Mouse (Mus musculus) cerebellum, postnatal 25 days (tissue): Measurements from ENCODE around the gene Tmed2.
"Not testable (repeated sequence)": the region's sequence is repeated elsewhere in the genome, so short reads cannot be mapped to it uniquely, and the experiment has no call there.

ENCODE experiments used
- DNase-seq, 2 experiments: peaks; one replicate each; pipeline ENCODE4 v3.0.0; 2021; ENCODE audit warnings: mixed read lengths in 2 of 2

Tmed2 gene

DNA sequence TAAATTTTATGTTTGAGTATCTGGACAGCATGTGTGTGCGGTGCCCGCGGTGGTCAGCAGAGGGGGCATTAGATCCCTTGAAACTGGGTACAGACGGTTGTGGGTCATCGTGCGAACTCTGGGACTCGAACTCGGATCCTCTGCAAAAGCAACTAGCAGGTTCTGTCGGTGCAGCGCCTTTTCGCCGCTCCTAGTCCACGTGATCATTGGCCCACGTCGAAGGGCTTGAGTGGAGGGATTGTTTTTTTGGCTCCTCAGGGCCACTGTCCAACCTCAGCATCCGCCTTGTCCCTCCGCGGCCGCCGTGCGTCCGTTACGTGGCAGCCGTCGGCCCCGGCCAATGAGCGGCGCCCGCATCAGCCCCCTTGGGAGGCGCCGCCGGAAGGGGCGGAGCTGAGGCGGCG is at the start of gene Tmed2:
Gene Tmed2 (plus strand): TSS at position 313 of the 404 bp plus-strand sequence.
- DNase-seq, result peak; percentile 98

DNA sequence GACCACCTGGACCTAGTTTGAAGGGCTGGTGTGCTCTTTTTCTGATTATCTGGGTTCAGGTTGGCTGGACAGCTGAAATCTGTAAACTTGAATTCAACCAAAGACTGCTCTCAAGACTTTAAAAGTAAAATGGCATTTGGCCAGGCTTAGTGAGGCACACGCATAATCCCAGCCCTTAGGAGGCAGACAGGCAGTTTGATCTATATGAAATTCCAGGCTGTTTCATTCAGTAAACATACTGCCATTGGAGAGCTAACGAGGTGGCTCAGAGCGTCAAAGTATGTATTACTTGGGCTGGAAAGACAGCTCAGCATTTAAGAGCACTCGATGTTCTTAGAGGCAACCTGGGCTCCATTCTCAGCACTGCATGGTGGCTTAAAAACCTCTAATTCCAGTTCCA is 48.8 kb upstream of the Tmed2 start:
- no peak for DNase-seq

DNA sequence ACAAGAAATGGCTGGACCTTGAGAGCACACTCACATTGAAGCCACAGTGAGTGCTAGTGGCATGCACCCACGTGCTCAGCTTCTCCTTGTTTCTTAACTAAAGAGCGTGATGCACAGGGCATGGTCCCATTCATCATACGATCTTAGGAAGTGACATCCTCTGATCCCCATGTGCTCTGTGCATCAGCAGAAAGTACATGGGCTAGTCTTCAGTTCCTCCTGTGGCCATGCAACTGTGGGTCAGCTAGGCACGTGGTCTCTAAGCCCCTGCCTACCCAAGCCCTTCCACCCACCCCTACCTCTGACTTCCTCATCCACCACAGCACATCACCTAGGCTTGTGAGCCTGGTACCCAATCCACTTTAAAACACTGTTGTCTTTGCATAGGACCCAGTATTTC is 47.9 kb upstream of the Tmed2 start:
- DNase-seq, result no peak

DNA sequence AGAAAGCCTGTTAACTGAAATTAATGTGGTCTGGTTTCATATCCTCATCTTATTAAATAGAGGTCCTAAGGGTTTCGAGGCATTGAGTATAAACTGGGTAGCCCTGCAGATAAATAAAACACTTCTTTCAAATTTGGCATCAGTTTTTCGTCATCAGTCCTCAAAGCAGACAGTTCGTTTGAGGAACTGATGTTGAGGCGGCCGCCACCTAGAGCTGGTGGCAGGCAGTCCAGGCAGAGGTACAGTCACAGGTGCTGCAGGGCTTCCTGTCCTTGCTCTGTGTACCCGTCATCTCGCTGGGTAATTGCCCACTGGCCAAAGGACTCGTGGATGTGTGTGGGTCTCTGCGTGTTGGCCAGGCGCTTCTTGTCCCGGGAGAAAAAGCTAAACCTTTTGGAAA is 47.0 kb upstream of the Tmed2 start:
- no peak for DNase-seq

DNA sequence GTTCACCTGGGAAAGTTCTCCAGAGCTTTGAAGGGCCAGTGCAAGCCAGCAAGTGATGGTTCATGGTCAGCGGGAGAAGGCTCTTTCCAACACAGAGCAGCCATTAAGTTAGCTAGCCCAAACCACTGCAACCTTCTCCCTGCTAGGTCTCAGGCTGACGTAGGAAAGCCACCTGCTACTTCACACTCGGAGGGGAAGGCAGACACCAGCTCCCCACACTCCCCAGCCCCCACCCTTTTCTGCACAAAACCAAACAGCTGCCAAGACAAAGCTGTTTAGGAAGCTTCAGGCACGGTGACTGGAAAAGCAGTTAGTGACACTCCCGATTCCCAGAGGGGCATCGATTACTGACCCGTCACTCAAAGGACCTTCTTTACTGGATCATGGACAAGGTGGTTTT is 44.9 kb upstream of the Tmed2 start:
- DNase-seq, result no peak

DNA sequence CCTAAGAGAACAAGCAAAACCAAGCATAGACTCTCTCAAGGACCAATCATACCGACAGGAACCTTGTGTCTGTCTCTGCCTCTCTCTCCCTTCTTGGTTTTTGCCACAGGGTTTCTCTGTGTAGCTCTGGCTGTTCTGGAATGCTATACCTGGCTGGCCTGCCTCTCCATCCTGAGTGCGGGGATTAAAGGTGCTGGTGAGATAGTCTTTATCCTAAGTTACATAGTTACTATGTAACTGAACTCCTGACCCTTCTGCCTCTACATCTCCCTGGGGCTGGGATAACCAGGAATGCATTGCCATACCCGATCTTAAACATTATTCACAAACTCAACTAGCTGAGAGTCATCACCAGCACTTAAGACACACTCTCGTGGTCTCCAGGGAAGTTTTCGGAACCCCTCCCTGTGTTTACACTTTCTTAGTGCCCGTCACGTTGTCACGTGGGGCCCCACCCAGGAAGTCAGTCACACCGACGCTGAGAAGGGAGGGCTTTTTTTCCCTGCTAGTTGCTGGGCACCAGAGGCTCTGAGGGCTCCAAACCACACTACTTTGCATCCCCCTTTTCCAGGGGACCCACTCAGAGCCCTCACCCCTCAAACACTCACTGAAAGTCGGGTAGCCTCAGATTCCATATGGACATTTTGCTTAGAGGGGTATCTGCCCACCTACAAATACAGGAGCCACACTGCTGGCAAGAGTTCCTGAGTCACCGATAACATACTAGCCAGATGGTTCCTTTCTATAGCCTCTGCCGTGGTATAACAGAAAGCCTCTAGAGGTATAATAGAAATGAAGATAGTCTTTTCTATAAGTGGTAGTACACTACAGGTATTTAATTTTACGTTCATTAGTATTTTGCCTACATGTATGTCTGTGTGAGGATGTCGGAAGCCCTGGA is 43.6 kb upstream of the Tmed2 start:
- DNase-seq, result no peak

DNA sequence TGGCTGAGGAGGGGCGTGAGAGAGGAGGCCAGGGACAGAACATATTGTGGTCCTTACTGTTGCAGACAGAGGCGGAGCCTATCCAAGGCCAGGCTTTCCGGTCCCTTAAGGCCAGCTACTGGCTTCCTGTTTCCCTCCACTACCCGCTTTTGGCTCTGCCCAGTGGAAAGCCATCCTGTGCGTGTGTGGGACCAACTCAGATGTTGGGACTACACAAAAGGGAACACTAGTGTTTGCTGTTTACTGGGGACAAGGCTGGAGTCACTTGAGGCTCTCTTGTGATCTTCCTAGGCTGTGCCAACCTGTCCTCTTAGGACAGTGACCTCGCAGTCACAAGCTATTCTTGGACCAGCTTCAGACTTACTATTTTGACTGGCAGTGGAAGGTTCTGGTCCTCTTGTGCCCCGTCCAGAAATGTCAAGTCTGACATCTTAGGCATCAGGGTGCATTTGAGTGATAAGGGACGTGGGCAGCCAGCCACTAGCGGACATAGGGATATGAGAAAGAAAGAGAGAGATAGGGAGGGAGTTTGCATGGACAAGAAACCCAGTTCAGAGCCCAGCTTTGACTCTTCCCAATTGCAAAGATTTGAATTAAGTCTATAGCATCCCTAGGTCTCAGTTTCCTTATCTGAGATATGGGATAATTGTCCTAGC is 42.1 kb upstream of the Tmed2 start:
- DNase-seq, result no peak

DNA sequence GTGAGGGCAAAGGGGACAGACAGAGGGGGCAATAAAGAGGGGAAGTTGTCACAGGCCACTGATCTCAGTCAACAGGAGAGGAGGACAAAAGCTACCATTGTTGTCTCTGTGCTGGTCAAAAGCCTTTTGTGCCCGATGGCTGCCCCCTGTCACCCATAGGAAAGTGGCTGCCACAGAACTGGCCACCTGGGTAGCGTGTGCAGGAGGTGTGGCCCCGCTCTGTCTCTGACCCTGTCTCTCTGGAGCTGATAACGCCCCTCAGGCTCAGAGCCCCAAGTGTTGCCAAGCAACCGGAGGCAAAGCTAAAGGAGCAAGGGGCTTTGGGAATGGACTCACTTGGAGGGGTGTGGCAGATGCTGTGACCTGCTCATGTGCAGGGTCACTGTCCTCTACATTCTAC is 41.5 kb upstream of the Tmed2 start:
- DNase-seq, result no peak

DNA sequence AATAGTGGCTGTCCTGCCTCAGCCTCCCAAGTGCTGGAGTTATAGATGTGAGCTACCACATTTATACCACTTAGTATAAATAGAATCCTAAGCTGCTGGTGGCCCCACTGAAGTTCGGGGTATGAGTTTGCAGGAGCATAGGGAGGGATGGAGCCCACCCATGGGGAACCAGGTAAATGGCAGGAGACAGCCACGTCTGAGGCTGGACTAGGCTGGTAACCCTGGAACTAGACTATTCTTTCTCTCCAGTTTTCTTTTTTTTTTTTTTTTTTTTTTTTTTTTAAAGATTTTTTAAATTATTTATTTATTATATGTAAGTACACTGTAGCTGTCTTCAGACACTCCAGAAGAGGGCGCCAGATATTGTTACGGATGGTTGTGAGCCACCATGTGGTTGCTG is 40.5 kb upstream of the Tmed2 start:
- DNase-seq, result not testable (repeated sequence)

DNA sequence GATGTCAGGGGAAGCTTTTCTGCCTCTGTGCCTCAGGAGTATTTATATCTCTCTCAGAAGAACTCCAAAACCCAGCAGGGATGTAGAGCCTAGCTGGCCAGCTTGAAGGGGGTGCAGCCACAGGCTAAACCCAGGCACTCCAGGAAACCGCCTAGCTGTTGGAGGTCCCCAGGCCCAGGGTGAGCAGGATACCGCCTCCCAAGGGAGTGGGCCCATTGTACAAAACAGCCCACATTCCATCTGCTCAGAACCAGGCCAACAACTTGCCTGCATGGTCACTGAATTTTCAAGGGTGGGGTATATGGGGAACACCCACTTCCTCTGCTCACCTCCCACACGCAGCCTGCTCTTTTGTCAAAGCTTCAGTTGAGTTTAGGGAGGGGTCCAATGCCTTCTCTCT is 39.9 kb upstream of the Tmed2 start:
- no peak for DNase-seq

DNA sequence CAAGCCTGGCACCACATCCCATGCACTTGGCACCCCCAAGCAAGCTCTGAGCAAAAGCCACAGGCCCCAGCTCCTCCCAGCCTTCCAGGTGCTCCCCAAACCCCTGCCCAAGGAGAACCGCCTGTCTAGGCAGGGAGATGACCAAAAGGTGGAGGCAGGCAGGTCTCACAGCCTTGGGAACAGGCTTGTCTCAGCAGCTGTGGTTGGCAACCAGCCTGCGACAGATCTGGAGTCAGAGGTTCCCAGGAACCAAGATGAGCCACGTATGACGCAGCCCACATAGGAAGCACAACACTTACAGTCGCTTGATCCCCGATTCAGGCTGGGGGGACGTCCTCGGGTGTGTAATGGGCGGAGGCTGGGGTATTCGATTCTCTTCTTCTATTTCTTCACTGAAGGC is 39.0 kb upstream of the Tmed2 start:
- no peak for DNase-seq

DNA sequence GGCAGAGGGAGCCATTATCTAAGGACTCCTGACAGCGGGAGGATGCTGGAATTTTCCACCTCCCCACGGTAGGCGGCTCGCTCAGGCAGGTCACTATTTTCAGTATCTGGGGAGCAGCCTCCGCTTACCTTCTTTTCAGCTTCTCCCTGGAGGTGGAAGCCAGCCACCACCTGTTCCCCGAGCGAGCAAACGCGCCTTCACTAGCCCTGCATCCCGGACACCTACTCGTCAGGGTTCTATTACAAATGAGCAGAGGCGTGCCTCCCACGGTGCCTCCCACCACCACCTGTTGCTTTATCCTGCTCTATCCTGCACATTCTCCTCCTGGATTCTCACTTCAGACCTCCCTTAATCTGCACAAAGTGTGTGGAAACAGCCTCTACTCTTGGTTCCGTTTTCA is 36.8 kb upstream of the Tmed2 start:
- no peak for DNase-seq

DNA sequence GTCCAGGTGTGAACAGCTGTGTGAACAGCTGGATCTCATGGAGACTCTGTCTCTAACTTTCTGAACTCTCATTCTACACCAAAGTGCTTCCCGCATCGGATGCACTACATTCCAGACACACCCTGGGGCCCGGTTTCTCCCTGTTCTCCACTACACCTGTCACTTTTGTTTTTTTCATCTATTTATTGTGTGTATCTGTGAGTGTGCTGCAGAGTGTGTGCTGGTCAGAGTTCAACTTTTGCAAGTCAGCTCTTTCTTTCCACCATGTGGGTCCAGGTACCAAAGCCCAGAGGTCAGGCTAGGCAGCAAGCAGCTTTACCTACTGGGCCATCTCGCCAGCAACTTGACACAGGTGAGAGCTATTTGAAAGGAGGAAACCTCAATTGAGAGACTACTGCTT is 35.3 kb upstream of the Tmed2 start:
- DNase-seq, result no peak

DNA sequence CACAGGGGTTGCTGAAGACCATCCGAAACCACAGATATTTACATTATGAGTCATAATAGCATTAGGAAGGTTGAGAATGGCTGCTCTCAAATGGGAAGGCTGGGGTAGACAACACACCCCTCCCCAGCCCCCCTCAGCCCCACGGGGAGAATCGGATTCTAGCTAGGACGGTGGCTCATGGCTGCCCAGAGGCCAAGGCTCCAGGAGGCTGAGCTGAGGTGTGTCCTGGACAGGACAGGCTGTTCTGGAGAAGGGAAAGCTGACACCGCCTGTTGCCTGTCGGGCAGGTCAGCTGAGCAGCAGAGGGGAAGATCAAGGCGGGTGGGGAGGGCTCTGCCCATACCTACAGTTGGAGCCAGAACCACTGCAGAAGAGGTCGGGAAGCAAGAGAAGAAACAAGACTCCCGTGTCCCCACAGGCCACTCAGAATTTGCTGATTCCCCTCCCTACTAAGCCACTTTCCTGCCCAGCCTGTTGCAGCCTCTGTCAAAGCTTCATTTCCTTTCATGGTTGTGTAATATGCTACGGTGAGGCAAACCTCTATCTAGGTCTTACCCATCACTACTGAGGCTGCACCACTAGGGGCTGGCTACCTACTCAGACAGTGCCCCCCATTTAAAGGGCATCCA is 33.6 kb upstream of the Tmed2 start:
- no peak for DNase-seq

DNA sequence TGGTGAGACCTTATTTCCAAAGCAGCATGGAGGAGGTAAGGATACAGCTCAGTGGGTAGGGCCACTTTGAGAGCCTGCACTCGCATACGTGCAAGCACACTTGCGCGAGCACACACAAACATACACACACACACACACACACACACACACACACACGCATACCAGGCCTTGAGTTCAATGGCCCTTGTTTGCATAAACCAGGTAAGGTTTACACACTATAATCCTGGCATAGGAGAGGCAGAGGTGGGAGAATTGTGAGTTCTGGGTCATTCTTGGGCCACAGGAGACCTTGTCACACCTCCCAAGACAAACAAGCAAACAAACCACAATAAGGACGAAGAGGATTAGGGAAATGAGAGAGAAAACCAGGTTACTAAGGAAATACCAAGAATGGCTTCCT is 31.3 kb upstream of the Tmed2 start:
- DNase-seq, result no peak

DNA sequence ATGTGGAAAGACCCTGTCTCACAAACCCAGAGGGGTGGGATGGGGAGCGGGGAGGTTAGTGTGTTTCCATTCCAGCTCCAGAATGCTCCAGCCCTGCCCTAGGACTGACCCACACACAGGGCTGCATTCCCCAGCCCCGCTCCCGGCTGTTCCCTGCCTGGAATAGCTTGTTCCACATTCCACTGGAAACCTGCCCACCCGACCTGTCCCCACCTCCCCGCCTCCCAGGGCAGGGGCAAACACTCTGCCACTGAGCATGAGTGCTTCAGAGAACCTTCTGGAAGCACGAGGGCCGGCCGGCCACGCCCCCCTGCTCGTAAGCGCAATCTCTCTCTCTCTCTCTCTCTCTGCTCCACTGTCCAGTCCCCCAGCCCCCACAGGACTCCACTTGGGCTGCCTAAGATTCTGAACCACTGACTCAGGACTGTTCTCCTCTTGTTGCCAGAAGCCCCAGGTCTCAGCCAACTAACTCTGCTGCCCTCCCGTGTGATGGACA is 30.7 kb upstream of the Tmed2 start:
- peak in 1 of 2 experiments; percentile 20 for DNase-seq

DNA sequence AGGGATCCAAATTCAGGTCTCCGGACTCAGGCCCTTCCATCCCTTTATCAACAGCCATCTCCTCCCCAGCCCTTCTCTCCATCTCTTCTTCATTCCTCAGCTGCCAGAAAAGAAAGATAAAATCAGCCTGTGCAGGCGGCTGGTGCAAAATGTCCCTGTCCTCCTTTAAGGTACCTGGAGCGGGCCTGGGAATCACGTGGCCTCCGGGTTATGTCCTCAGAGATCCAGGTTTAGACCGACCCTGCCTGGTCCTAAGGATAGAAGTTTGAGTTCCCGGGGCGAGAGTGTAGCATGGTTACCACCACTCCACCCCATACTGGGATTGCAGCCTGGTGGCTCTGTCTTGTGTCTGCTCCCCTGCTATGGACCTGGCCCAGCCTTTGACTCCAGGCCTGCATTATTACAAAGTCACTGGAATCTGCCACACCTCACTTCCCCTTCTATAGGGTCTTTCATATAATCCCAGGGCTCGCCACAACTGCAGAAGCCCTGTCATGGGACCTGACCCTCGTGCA is 29.9 kb upstream of the Tmed2 start:
- DNase-seq, result no peak

DNA sequence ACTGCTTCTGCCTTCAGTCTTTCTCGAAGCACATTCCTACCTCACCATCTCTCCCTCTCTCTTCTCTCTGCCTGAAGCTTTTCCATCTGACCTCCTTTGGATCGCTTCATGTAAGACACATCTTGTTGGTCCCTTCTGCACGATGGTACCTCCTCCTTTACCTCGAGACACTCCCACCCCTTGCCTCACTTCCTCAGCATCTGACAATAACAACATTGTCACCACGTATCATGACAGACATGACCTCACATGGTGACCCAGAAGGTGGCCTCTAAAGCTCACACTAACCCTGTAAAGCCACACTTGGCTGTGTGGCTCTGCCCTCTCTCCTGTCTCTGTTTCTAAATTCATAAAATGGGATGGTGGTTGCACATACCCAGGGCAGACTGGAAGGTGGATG is 24.7 kb upstream of the Tmed2 start:
- no peak for DNase-seq

DNA sequence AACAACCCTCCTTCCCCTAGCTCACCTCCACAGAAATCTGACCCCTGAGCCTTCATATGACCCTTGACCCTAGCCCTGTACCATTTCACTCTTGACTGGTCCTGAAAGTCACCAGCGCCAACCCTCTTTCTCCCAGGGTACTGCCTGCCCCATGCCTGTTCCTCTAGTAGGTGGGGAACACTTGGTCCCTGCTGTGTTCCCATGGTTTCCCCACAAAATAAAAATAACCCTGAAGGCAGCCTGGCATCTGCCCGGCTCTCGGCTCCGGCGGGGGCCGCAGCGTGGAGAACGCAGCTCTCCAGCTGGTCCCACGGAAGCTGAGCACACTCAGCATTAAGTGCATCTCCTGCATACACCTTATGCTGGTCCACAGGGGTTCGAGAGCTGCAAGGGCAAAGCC is 21.8 kb upstream of the Tmed2 start:
- no peak for DNase-seq

DNA sequence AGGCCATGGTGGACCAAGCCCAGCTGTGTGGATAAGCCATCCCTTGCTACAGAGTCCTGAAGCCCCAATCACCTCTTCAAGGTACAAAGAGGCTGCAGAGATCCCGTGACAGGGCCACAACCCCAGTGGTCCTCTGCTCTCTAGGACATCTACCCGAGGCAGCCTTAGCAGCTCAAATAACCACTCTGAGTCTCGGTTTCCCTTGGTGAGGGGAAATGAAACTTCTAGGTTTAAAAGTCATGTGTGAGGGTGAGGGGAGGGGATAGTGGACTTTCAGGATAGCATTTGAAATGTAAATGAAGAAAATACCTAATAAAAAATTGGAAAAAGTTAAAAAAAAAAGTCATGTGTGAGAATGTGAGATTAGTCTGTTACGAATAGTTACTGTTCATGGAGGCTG is 18.9 kb upstream of the Tmed2 start:
- no peak for DNase-seq

DNA sequence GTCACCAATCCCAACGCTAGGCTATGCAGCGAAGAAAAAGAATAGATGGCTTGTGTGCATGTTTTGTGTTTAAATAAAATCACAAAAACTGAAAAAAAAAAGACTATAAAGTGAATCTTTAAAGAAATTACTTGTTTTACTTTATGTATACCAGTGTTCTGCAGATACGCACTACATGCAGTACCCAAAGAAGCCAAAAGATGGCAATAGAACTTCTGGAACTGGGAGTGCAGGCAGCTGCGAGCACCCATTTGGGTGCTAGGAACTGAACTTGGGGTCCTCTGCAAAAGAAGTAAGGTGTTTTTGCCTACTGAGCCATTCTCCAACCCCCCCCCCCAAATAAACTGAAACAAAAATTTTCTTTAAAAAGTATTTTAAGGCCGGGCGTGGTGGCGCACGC is 17.5 kb upstream of the Tmed2 start:
- DNase-seq, result no peak

DNA sequence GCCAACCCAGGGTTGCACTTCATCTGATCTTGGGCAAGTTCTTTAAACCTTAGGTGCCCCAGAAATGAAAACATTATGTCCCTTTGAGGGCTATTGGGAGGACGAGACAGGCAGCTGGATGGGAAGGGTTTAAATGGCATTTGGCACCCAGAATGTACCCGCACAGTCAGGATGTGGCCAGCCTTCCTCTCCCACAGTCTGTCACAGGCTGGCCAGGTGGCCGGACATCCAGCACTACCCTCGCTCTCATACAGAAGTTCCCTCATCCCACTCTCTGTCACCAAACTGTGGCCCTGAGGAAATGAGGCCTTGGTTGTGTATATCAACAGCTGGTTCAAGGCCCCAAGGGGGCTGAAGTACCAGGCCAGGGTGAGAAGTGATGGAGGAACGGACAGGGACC is 15.6 kb upstream of the Tmed2 start:
- DNase-seq, result no peak

DNA sequence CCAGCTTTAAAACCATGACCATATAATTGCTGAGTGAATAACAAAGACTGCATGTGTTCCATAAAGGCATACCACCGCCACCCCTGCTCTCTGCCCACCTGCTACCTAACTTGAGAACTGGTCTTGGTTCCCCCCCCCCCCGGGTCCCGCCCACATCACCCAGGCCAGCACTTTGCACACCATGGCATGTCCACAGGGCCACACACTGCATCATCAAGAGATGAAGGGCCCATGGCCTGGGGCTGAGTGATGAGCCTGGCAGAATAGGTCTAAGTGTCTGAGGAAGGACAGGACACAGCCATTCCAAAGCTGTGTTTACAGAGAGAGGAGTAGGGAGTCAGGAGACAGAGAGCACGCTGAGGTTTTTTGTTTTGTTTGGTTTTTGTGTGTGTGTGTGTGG is 12.1 kb upstream of the Tmed2 start:
- no peak for DNase-seq

DNA sequence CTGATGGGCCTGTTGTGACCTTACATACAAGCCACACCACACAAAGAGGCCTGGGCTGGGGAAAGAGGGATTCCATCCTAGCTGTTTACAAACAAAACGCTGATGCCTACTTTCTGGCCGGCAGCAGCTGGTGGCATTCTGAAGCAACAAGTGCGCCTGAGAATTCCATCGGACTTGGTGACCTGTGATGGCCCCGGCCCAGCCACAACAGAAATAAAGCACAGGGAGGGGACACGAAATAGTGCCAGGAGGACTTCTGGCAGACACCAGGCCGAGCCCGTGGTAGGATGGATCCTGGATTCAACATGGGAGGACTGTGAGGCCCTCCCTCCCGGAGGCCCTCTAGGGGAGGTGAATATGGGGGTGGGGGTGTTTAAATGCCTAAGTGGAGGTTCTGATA is 11.7 kb upstream of the Tmed2 start:
- DNase-seq, result no peak
